Mouse (Mus musculus) liver, embryonic 11.5 days (tissue): ENCODE data around the gene Commd1. TPM values are rescaled to one million over a fixed set of nuclear protein-coding genes. Genes with fewer than 3 reads are reported as not detected.

Source experiments
- ATAC-seq: fragments of 200-750 bp; cut with Nextera tagmentation; replicated peaks from 2 replicates; pipeline ENCODE4 v1.8.0; 2017; ENCODE audit warnings: moderate number of reproducible peaks, mild to moderate bottlenecking, moderate TSS enrichment, moderate library complexity; ENCODE audit not compliant: low FRiP score
- DNase-seq: peaks from one replicate; pipeline ENCODE4 v3.0.0-alpha.2; 2017; ENCODE audit warnings: low spot score
- H3K27ac ChIP-seq: fragments of 300-500 bp; sonication (generic); 2 replicates; pipeline ENCODE4 v1.5.1; 2014; ENCODE audit warnings: mild to moderate bottlenecking, low read depth, low read length, control low read depth
- H3K27me3 ChIP-seq: fragments of 300-500 bp; sonication (generic); replicated peaks from 2 replicates; pipeline ENCODE4 v1.6.1; 2014; ENCODE audit warnings: low read length, mixed read lengths; ENCODE audit not compliant: control insufficient read depth, insufficient read depth
- H3K36me3 ChIP-seq: fragments of 300-500 bp; sonication (generic); 2 replicates; pipeline ENCODE4 v1.6.1; 2014; ENCODE audit warnings: mild to moderate bottlenecking, low read length, moderate library complexity, mixed read lengths; ENCODE audit not compliant: control insufficient read depth, insufficient read depth
- H3K4me1 ChIP-seq: fragments of 300-500 bp; sonication (generic); replicated peaks from 2 replicates; pipeline ENCODE4 v1.6.1; 2014; ENCODE audit warnings: low read length, mixed read lengths; ENCODE audit not compliant: control insufficient read depth, insufficient read depth
- H3K4me2 ChIP-seq: fragments of 300-500 bp; sonication (generic); 2 replicates; pipeline ENCODE4 v1.6.1; 2014; ENCODE audit warnings: mild to moderate bottlenecking, control low read depth, moderate library complexity
- H3K4me3 ChIP-seq: fragments of 300-500 bp; sonication (generic); 2 replicates; pipeline ENCODE4 v1.5.1; 2014; ENCODE audit warnings: low read depth, low read length, control low read depth
- H3K9ac ChIP-seq: fragments of 300-500 bp; sonication (generic); 2 replicates; pipeline ENCODE4 v1.6.1; 2014; ENCODE audit warnings: low read depth, low read length, control low read depth
- H3K9me3 ChIP-seq: fragments of 300-500 bp; sonication (generic); 2 replicates; pipeline ENCODE4 v1.6.1; 2016; ENCODE audit warnings: low read length, inconsistent platforms, mixed read lengths; ENCODE audit not compliant: control insufficient read depth
- WGBS: fragments of 180-500 bp; shearing (Covaris S2); extraction: QIAGEN DNeasy Blood & Tissue Kit; methylation state at CpG from one replicate; pipeline ENCODE4 v1.1.7; 2014; 5-methylcytosine and 5-hydroxymethylcytosine counted together
- polyA plus RNA-seq: library from polyadenylated mRNA; unstranded; fragments of >200 nt; fragmentation: Nextera tagmentation; extraction: Ambion mirVana; gene quantifications from 2 replicates; pipeline ENCODE4 v1.2.1, GENCODE M21; 2014

Commd1 gene
- polyA plus RNA-seq, 1 experiment from 2014 or later, result 333 TPM

DNA sequence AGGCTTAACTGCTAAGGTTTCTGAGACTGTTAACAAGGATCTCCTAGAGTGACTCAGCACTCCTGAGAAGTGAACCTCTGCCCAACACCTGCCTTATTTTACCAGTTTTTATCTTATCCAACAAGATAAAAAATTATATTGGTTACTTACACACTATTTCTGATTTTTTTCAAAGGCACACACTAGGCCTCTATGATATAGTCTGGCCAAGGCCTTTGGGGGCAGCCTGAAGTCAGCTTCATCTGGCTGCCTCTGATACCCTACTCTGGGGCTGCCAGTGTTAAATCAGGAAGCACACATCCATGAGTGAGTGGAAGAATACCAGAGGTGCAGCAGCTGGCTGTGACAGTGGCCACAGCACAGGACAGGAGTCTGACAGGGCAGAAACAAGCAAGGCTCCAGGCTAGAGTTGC lies 75.7 kb downstream of the Commd1 start:
- Histone ChIP-seq H3K27ac (no peak overlapping the region), H3K9ac (no peak overlapping the region), H3K4me1 (peaks cover 7% of the 10 kb centered on the region), H3K27me3 (no peaks in the 10 kb centered on the region), H3K4me3 (no peak overlapping the region), H3K4me2 (no peak overlapping the region), H3K36me3 (no peaks in the 10 kb centered on the region), H3K9me3 (no peaks in the 10 kb centered on the region)
- ATAC-seq (no peak), DNase-seq (no peak)

DNA sequence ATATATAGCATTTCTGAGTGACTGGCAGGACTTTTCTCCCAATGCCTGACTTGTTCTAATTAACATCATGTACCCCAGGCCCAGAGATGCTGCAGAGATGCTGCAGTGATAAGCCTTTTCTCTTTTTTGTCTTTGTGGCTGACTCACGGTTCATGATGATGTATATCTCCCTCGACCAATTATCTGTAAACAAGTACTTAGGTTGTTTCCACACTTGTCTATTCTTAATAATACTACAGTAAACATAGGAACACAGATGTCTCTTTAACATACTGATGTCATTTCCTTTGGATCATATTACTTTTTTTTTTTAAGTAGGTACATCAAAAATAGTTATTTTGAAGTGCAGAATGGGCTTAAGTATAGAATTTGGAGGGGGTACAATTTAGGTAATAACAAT lies 79.3 kb downstream of the Commd1 start:
- Histone ChIP-seq H3K4me3 (no peak overlapping the region), H3K27me3 (no peaks in the 10 kb centered on the region), H3K4me2 (no peak overlapping the region), H3K9me3 (no peaks in the 10 kb centered on the region), H3K36me3 (no peaks in the 10 kb centered on the region; the same call in 1 of the 2 replicates), H3K4me1 (peaks cover 7% of the 10 kb centered on the region), H3K9ac (no peak overlapping the region), H3K27ac (no peak overlapping the region)
- DNase-seq (no peak), ATAC-seq (no peak)
- WGBS, result 66% methylated on average over 2 of the region's 2 CpGs

DNA sequence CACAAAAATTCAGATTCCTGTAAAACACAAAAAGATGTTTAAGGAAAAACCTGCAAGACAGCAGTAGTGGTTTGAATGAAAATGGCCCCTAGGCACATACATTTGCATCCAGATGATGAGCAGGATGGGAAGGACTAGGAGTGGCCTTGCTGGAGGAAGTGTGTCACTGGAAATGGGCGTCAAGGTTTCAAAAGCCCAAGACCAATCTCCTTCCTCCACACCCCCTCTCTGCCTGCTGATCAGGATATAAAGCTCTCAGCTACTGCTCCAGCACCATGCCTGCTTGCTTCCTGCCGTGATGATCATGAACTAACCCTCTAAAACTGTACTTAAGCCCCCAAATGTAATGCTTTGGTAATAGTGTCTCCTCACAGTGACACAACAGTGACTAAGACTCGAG lies 82.1 kb downstream of the Commd1 start:
- DNase-seq, result no peak
- H3K9ac ChIP-seq, result no peak overlapping the region
- 60% methylated on average over 3 of the region's 3 CpGs for WGBS
- H3K27ac ChIP-seq, result no peak overlapping the region
- no peak overlapping the region for H3K4me3 ChIP-seq
- H3K4me2 ChIP-seq, result no peak overlapping the region
- no peak for ATAC-seq
- H3K27me3 ChIP-seq, result no peaks in the 10 kb centered on the region
- H3K9me3 ChIP-seq, result no peaks in the 10 kb centered on the region
- no peaks in the 10 kb centered on the region for H3K4me1 ChIP-seq
- no peaks in the 10 kb centered on the region; the same call in 1 of the 2 replicates for H3K36me3 ChIP-seq

- Histone ChIP-seq H3K4me3 (no peak overlapping the region), H3K27me3 (no peaks in the 10 kb centered on the region), H3K9ac (no peak overlapping the region), H3K4me2 (no peak overlapping the region), H3K27ac (no peak overlapping the region), H3K4me1 (no peaks in the 10 kb centered on the region), H3K9me3 (no peaks in the 10 kb centered on the region), H3K36me3 (no peaks in the 10 kb centered on the region; the same call in 1 of the 2 replicates)
- ATAC-seq (no peak), DNase-seq (no peak)
- WGBS, result 90% methylated on average over 4 of the region's 4 CpGs
Measured at GRCm38 (mm10) chr11:22897642-22898041, 84.5 kb downstream of the Commd1 start.

GRCm38 (mm10) chr11:22897127-22897526 lies 85.1 kb downstream of the Commd1 start:
- no peak overlapping the region for H3K9ac ChIP-seq
- H3K36me3 ChIP-seq, result no peaks in the 10 kb centered on the region; the same call in 1 of the 2 replicates
- no peak overlapping the region for H3K27ac ChIP-seq
- 84% methylated on average over 4 of the region's 4 CpGs for WGBS
- no peak for ATAC-seq
- DNase-seq, result no peak
- H3K4me2 ChIP-seq, result no peak overlapping the region
- H3K4me1 ChIP-seq, result no peaks in the 10 kb centered on the region
- no peaks in the 10 kb centered on the region for H3K27me3 ChIP-seq
- no peak overlapping the region for H3K4me3 ChIP-seq
- no peaks in the 10 kb centered on the region for H3K9me3 ChIP-seq

GRCm38 (mm10) chr11:22893075-22893474 lies 89.1 kb downstream of the Commd1 start:
- no peaks in the 10 kb centered on the region for H3K27me3 ChIP-seq
- H3K4me2 ChIP-seq, result no peak overlapping the region
- no peaks in the 10 kb centered on the region for H3K36me3 ChIP-seq
- WGBS, result 79% methylated on average over 3 of the region's 3 CpGs
- H3K9me3 ChIP-seq, result no peaks in the 10 kb centered on the region
- ATAC-seq (no peak), DNase-seq (no peak)
- no peaks in the 10 kb centered on the region for H3K4me1 ChIP-seq
- H3K27ac ChIP-seq, result no peak overlapping the region
- H3K9ac ChIP-seq, result no peak overlapping the region
- no peak overlapping the region for H3K4me3 ChIP-seq

GRCm38 (mm10) chr11:22892466-22892865 lies 89.7 kb downstream of the Commd1 start:
- 78% methylated on average over 6 of the region's 6 CpGs for WGBS
- no peak for ATAC-seq

GRCm38 (mm10) chr11:22891876-22892275 lies 90.3 kb downstream of the Commd1 start:
- no peaks in the 10 kb centered on the region for H3K27me3 ChIP-seq
- no peak for ATAC-seq
- no peak overlapping the region for H3K4me3 ChIP-seq
- no peak overlapping the region for H3K4me2 ChIP-seq
- DNase-seq, result no peak
- H3K4me1 ChIP-seq, result no peaks in the 10 kb centered on the region
- H3K9ac ChIP-seq, result no peak overlapping the region
- H3K27ac ChIP-seq, result no peak overlapping the region
- 75% methylated on average over 7 of the region's 7 CpGs for WGBS
- no peaks in the 10 kb centered on the region for H3K9me3 ChIP-seq
- H3K36me3 ChIP-seq, result no peaks in the 10 kb centered on the region

More at GRCm38 (mm10) chr11:22892466-22892865, 89.7 kb downstream of the Commd1 start:
- Histone ChIP-seq H3K9ac (no peak overlapping the region), H3K36me3 (no peaks in the 10 kb centered on the region), H3K4me1 (no peaks in the 10 kb centered on the region), H3K27me3 (no peaks in the 10 kb centered on the region), H3K27ac (no peak overlapping the region), H3K4me3 (no peak overlapping the region), H3K9me3 (no peaks in the 10 kb centered on the region), H3K4me2 (no peak overlapping the region)
- no peak for DNase-seq

DNA sequence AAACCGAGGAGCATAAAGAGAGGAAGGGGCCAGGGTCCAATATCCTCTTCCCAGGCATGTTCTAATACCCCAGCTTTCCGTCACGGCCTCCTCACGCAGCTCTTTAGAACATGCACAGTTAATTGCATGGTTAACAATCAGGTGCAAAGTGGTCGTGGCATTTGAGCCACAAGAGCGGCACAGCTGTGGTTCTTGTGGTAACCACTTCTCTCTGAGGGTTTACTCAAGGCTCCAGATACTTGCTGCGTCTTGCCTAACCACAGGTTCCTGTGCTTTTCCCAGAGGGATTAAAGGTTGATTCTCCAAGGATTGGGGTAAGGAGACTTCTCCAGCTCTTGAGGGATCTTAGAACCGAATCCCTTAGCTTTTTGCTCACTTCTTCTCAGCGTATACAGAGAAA lies 90.9 kb downstream of the Commd1 start:
- no peaks in the 10 kb centered on the region for H3K27me3 ChIP-seq
- H3K9me3 ChIP-seq, result no peaks in the 10 kb centered on the region
- DNase-seq (no peak), ATAC-seq (no peak)
- no peak overlapping the region for H3K27ac ChIP-seq
- no peak overlapping the region for H3K9ac ChIP-seq
- no peaks in the 10 kb centered on the region for H3K4me1 ChIP-seq
- no peaks in the 10 kb centered on the region for H3K36me3 ChIP-seq
- H3K4me3 ChIP-seq, result no peak overlapping the region
- 57% methylated on average over 9 of the region's 9 CpGs for WGBS
- no peak overlapping the region for H3K4me2 ChIP-seq
